13 mouse cellular contexts compared by ENCODE assay signal in the genomic region with DNA sequence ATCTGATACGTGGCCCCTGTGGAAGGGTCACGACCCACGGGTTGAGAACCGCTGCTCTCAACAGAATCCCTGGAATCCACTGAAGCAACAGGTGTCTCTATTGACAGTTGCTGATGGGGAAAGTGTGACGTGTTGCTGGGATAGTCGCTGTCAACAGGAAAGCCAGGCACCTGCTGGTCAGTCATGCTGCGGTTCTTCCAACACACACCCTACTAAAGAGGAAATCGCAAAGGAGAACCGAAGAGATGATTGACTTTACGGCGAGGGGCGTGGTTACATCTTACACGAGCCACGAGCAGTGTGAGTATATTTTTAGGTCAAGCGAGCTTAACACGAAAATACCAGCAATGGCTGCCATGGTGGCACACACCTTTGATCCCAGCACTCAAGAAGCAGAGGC. TPM values are rescaled to one million over a fixed set of nuclear protein-coding genes. Genes with fewer than 3 reads are reported as not detected.
A peak's percentile ranks its signal among the peaks of the same experiment; 100 is the strongest.
DNase-seq lines count a peak whose midpoint lies in the region; ATAC-seq lines count a peak whose summit lies in the region.
"Had no signal": no experiment of that assay in that cellular context is flagged by ENCODE, and none has a peak within 500 bp of the region (broad histone marks: within the 10 kb centered on the region; RNA-seq: fewer than 3 reads in every experiment).

No protein-coding gene starts in this region.

- intact Hi-C loops in heart, postnatal 10 days (cut with DNase I), result no loop called here

- H3K36me3 ChIP-seq in macrophage (ENCODE audit: inconsistent target), result no peaks in the 10 kb centered on the region
- H3K36me3 ChIP-seq in splenic B cell, adult 2 months (ENCODE audit: control insufficient read depth, insufficient read depth, low read length, poor library complexity, severe bottlenecking), result no peaks in the 10 kb centered on the region
- H3K36me3 ChIP-seq in forebrain, embryonic 14.5 days (ENCODE audit: control insufficient read depth, insufficient read depth, low read length), result no peaks in the 10 kb centered on the region
- H3K36me3 ChIP-seq: forebrain, embryonic 10.5 days; hindbrain, embryonic 12.5 days; limb, embryonic 10.5 days had no signal

- no peak overlapping the region for H3K4me3 ChIP-seq in macrophage (ENCODE audit: inconsistent target)
- no peak overlapping the region for H3K4me3 ChIP-seq in forebrain, embryonic 14.5 days (ENCODE audit: low read depth, low read length)
- H3K4me3 ChIP-seq: forebrain, embryonic 10.5 days; hindbrain, embryonic 12.5 days; limb, embryonic 10.5 days had no signal

- ATAC-seq in hematopoietic stem cell, adult 5-6 weeks (replicated peaks in 1 of 2; ENCODE audit: insufficient read depth in 1 of 2, low FRiP score in 2 of 2, low TSS enrichment in 1 of 2, low read depth in 1 of 2, poor library complexity in 2 of 2, severe bottlenecking in 2 of 2), result peak; percentile 48 to 70; a peak in 2 of 4 replicates
- ATAC-seq in forebrain, embryonic 14.5 days, result no peak

- H3K4me1 ChIP-seq in forebrain, embryonic 14.5 days (ENCODE audit: control insufficient read depth, insufficient read depth, low read length), result no peaks in the 10 kb centered on the region
- H3K4me1 ChIP-seq: hindbrain, embryonic 12.5 days had no signal

- H3K79me2 ChIP-seq in macrophage (ENCODE audit: inconsistent target), result no peaks in the 10 kb centered on the region

- no peaks in the 10 kb centered on the region for H3K9me3 ChIP-seq in forebrain, embryonic 14.5 days (replicated peaks; ENCODE audit: control insufficient read depth, low read length)
- H3K9me3 ChIP-seq: hindbrain, embryonic 12.5 days had no signal

- H3K4me2 ChIP-seq in forebrain, embryonic 14.5 days (ENCODE audit: low read length), result no peak overlapping the region
- H3K4me2 ChIP-seq: hindbrain, embryonic 12.5 days had no signal

- H3K27ac ChIP-seq in macrophage, result 0 out of 2 replicates have a peak overlapping the region, but pooled peaks have one; percentile 12
- no peak overlapping the region for H3K27ac ChIP-seq in forebrain, embryonic 14.5 days (ENCODE audit: low read depth, low read length)
- H3K27ac ChIP-seq: forebrain, embryonic 10.5 days; hindbrain, embryonic 12.5 days; limb, embryonic 10.5 days had no signal

- peak; percentile 93 for DNase-seq in heart, adult 11 months
- DNase-seq in heart, postnatal 4 days, result no peak
- peak; percentile 96 for DNase-seq in splenic B cell, adult 2 months (ENCODE audit: low read depth, low spot score)
- no peak for DNase-seq in adipocyte (ENCODE audit: low spot score)
- DNase-seq in forebrain, embryonic 14.5 days (ENCODE audit: low spot score), result no peak
- DNase-seq in heart, postnatal 10 days, result no peak
- DNase-seq: cerebellum, postnatal 25 days; kidney, postnatal 4 days had no signal

- no peaks in the 10 kb centered on the region for H3K27me3 ChIP-seq in splenic B cell, adult 2 months (ENCODE audit: control insufficient read depth, insufficient read depth, low read length, poor library complexity, severe bottlenecking)
- no peaks in the 10 kb centered on the region for H3K27me3 ChIP-seq in forebrain, embryonic 14.5 days (replicated peaks; ENCODE audit: control insufficient read depth, insufficient read depth, low read length)
- H3K27me3 ChIP-seq: hindbrain, embryonic 12.5 days had no signal

- 23% methylated on average over 16 of the region's 16 CpGs for WGBS in macrophage (ENCODE audit: missing documents)
- 92% methylated on average over 16 of the region's 16 CpGs for WGBS in forebrain, embryonic 14.5 days

- no peak overlapping the region for H3K9ac ChIP-seq in forebrain, embryonic 14.5 days (ENCODE audit: low read length)
- H3K9ac ChIP-seq: hindbrain, embryonic 12.5 days had no signal

RNA-seq across cellular contexts. Expression of a gene that starts 20.7 kb away (rescaled TPM):
- under 1 TPM; 0.14 to 0.29 TPM for total RNA-seq in heart, postnatal 4 days (2021)
- 0.06 and 0.69 TPM in 2 replicates for total RNA-seq in hematopoietic stem cell, adult 5-6 weeks (2017)
- not detected for total RNA-seq in macrophage (2018; cell fraction: chromatin; rRNA removed)
- under 1 TPM in 13 of 26 experiments, not detected in 13; 0.03 to 0.39 (median 0.07) TPM for total RNA-seq in macrophage (2018; cell fraction: cytosol; rRNA removed)
- total RNA-seq in macrophage (2018; cell fraction: nucleus; rRNA removed), result under 1 TPM in 3 of 26 experiments, not detected in 23; 0.17 to 0.29 (median 0.21) TPM
- polyA plus RNA-seq in macrophage (2018), result 0.09 TPM in 1 of 3 replicates, not detected in the others
- 0.07 TPM in 1 of 2 replicates, not detected in the other for polyA plus RNA-seq in forebrain, embryonic 14.5 days (2014; fragmentation: Nextera tagmentation; extraction: Ambion mirVana)
- total RNA-seq in heart, postnatal 10 days (2021), result under 1 TPM; 0.24 to 0.27 TPM
- polyA plus RNA-seq: hindbrain, embryonic 12.5 days; limb, embryonic 10.5 days had no signal

RNA-seq across cellular contexts. Expression of a gene that starts 22.3 kb away (rescaled TPM):
- 100 to 1,000 TPM in 1 of 2 experiments, 10 to 100 TPM in 1; 99.8 to 101 TPM for total RNA-seq in heart, postnatal 4 days (2021)
- total RNA-seq in hematopoietic stem cell, adult 5-6 weeks (2017), result 131 and 147 TPM in 2 replicates
- 100 to 1,000 TPM in 25 of 26 experiments, 10 to 100 TPM in 1; 97.4 to 201 (median 127) TPM for total RNA-seq in macrophage (2018; cell fraction: chromatin; rRNA removed)
- 100 to 1,000 TPM; 103 to 169 (median 130) TPM for total RNA-seq in macrophage (2018; cell fraction: cytosol; rRNA removed)
- total RNA-seq in macrophage (2018; cell fraction: nucleus; rRNA removed), result 100 to 1,000 TPM; 122 to 185 (median 135) TPM
- 72.2 to 89.3 TPM (median 77.9 TPM) in 3 replicates for polyA plus RNA-seq in macrophage (2018)
- 21.1 and 29.6 TPM in 2 replicates for polyA plus RNA-seq in forebrain, embryonic 14.5 days (2014; fragmentation: Nextera tagmentation; extraction: Ambion mirVana)
- total RNA-seq in heart, postnatal 10 days (2021), result 100 to 1,000 TPM in 1 of 2 experiments, 10 to 100 TPM in 1; 96.2 to 104 TPM

Comparison
In these comparisons a context has a peak if more than half of its experiments do, and no peak if none do; other contexts are left out.
1. DNase-seq: peak in heart, adult 11 months (single experiment) and splenic B cell, adult 2 months (single experiment); none in heart, postnatal 4 days (single experiment), adipocyte (single experiment), forebrain, embryonic 14.5 days (single experiment) and heart, postnatal 10 days (0 of 2).